Mouse (Mus musculus): ENCODE measurements at regions not wholly inside any gene's neighbourhood (a gene's known extent, or its start where the extent isn't known, plus 50 kb on each side); places are given as distances from the start of the nearest gene placed in this dataset.

DNA sequence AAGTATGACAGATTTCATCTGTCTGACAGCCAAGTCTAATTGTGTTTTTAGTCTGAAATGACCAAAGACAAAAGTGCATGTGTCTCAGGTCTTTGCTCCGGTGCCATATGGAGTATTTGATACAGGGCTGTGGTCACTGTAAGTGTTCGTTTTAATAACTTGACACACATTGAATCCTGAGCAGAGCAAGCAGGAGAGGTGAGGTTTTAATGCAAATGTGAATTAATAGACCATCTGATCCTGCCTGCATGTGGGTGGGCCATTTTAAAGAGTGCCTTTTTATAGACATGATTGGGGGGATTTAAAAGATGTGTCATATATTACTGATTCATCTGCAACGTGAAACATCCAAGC lies 291.2 kb upstream of the Noct start:
- H3K9ac ChIP-seq (ENCODE audit: low read length), result no peak overlapping the region
- 81% methylated on average over 3 of the region's 3 CpGs for WGBS
- ATAC-seq (replicated peaks; ENCODE audit: low FRiP score) (no peak), DNase-seq (ENCODE audit: low spot score) (no peak)
- H3K4me3 ChIP-seq (ENCODE audit: low read depth, low read length), result no peak overlapping the region
- H3K4me1 ChIP-seq (replicated peaks; ENCODE audit: control insufficient read depth, insufficient read depth, low read length), result no peaks in the 10 kb centered on the region
- no peak overlapping the region for H3K27ac ChIP-seq (ENCODE audit: low read depth, low read length)
- no peak overlapping the region for H3K4me2 ChIP-seq (ENCODE audit: low read depth, low read length, severe bottlenecking)
- H3K9me3 ChIP-seq (ENCODE audit: control insufficient read depth, low read length), result no peaks in the 10 kb centered on the region
- no peaks in the 10 kb centered on the region for H3K36me3 ChIP-seq (ENCODE audit: control insufficient read depth, insufficient read depth, low read length)
- H3K27me3 ChIP-seq (ENCODE audit: control insufficient read depth, insufficient read depth, low read length), result no peaks in the 10 kb centered on the region

DNA sequence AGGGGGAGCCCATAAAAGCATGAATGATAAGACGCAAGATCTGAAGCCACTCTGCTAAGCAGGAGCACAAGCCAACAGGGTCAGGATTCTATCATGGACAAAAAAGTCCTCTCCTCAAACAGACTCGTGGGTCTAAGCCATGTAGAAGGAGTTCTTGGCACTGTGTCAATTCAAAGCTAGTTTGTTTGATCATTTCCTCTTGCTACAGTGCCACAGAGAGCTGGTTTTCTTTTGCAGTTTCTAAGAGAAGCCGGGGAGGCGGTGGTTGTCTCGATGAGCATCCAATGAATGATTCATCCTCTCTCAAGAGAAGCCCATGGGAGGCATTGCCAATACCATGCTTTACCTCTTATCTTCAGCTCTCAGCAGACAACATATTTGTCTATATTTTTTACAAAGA lies 284.6 kb upstream of the Noct start:
- Histone ChIP-seq H3K9ac (ENCODE audit: low read length) (no peak overlapping the region), H3K4me3 (ENCODE audit: low read depth, low read length) (no peak overlapping the region), H3K36me3 (ENCODE audit: control insufficient read depth, insufficient read depth, low read length) (no peaks in the 10 kb centered on the region), H3K27me3 (ENCODE audit: control insufficient read depth, insufficient read depth, low read length) (no peaks in the 10 kb centered on the region), H3K27ac (ENCODE audit: low read depth, low read length) (no peak overlapping the region), H3K9me3 (ENCODE audit: control insufficient read depth, low read length) (no peaks in the 10 kb centered on the region), H3K4me2 (ENCODE audit: low read depth, low read length, severe bottlenecking) (no peak overlapping the region), H3K4me1 (replicated peaks; ENCODE audit: control insufficient read depth, insufficient read depth, low read length) (no peaks in the 10 kb centered on the region)
- ATAC-seq (replicated peaks; ENCODE audit: low FRiP score), result no peak
- no peak for DNase-seq (ENCODE audit: low spot score)
- WGBS, result 88% methylated on average over 5 of the region's 5 CpGs

DNA sequence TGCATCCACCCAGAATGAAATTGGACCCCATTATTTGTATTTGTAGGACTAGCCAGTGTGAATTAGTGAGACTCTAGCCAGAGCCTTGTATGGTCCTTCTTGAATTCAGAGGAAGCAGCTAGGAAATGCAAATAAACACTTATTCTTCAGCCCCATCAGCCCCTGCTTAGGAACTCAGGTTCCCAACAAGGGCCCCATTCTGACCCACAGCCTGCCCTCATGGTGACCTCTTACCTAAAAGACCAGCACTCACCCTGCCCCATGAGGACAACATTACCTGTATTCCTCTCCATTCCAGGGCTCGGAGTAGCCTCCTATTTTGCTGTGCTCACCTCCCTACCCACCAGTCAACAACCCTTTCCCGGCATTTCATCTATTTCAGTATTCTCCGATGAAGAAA lies 283.6 kb upstream of the Noct start:
- Histone ChIP-seq H3K4me2 (ENCODE audit: low read depth, low read length, severe bottlenecking) (no peak overlapping the region), H3K4me1 (replicated peaks; ENCODE audit: control insufficient read depth, insufficient read depth, low read length) (no peaks in the 10 kb centered on the region), H3K9me3 (ENCODE audit: control insufficient read depth, low read length) (no peaks in the 10 kb centered on the region), H3K4me3 (ENCODE audit: low read depth, low read length) (no peak overlapping the region), H3K9ac (ENCODE audit: low read length) (no peak overlapping the region), H3K36me3 (ENCODE audit: control insufficient read depth, insufficient read depth, low read length) (no peaks in the 10 kb centered on the region), H3K27ac (ENCODE audit: low read depth, low read length) (no peak overlapping the region), H3K27me3 (ENCODE audit: control insufficient read depth, insufficient read depth, low read length) (no peaks in the 10 kb centered on the region)
- ATAC-seq (replicated peaks; ENCODE audit: low FRiP score), result no peak
- DNase-seq (ENCODE audit: low spot score), result no peak
- 83% methylated on average over 3 of the region's 3 CpGs for WGBS

GRCm38 (mm10) chr3:50953456-50953855 lies 270.8 kb upstream of the Noct start:
- Histone ChIP-seq H3K27ac (ENCODE audit: low read depth, low read length) (no peak overlapping the region), H3K9me3 (ENCODE audit: control insufficient read depth, low read length) (no peaks in the 10 kb centered on the region), H3K4me2 (ENCODE audit: low read depth, low read length, severe bottlenecking) (no peak overlapping the region), H3K36me3 (ENCODE audit: control insufficient read depth, insufficient read depth, low read length) (no peaks in the 10 kb centered on the region), H3K4me1 (replicated peaks; ENCODE audit: control insufficient read depth, insufficient read depth, low read length) (no peaks in the 10 kb centered on the region), H3K9ac (ENCODE audit: low read length) (no peak overlapping the region), H3K4me3 (ENCODE audit: low read depth, low read length) (no peak overlapping the region), H3K27me3 (ENCODE audit: control insufficient read depth, insufficient read depth, low read length) (no peaks in the 10 kb centered on the region)
- DNase-seq (ENCODE audit: low spot score) (no peak), ATAC-seq (replicated peaks; ENCODE audit: low FRiP score) (no peak)
- 83% methylated on average over 6 of the region's 6 CpGs for WGBS

GRCm38 (mm10) chr3:50970386-50970785 lies 253.9 kb upstream of the Noct start:
- Histone ChIP-seq H3K4me1 (replicated peaks; ENCODE audit: control insufficient read depth, insufficient read depth, low read length) (no peaks in the 10 kb centered on the region), H3K9ac (ENCODE audit: low read length) (no peak overlapping the region), H3K4me2 (ENCODE audit: low read depth, low read length, severe bottlenecking) (no peak overlapping the region), H3K27ac (ENCODE audit: low read depth, low read length) (no peak overlapping the region), H3K4me3 (ENCODE audit: low read depth, low read length) (no peak overlapping the region), H3K27me3 (ENCODE audit: control insufficient read depth, insufficient read depth, low read length) (no peaks in the 10 kb centered on the region), H3K36me3 (ENCODE audit: control insufficient read depth, insufficient read depth, low read length) (no peaks in the 10 kb centered on the region), H3K9me3 (ENCODE audit: control insufficient read depth, low read length) (no peaks in the 10 kb centered on the region)
- no peak for DNase-seq (ENCODE audit: low spot score)
- WGBS, result 98% methylated on average over 2 of the region's 2 CpGs
- ATAC-seq (replicated peaks; ENCODE audit: low FRiP score), result no peak

GRCm38 (mm10) chr3:50973081-50973480 lies 251.2 kb upstream of the Noct start:
- no peak for ATAC-seq (replicated peaks; ENCODE audit: low FRiP score)
- no peaks in the 10 kb centered on the region for H3K36me3 ChIP-seq (ENCODE audit: control insufficient read depth, insufficient read depth, low read length)
- H3K9me3 ChIP-seq (ENCODE audit: control insufficient read depth, low read length), result no peaks in the 10 kb centered on the region

DNA sequence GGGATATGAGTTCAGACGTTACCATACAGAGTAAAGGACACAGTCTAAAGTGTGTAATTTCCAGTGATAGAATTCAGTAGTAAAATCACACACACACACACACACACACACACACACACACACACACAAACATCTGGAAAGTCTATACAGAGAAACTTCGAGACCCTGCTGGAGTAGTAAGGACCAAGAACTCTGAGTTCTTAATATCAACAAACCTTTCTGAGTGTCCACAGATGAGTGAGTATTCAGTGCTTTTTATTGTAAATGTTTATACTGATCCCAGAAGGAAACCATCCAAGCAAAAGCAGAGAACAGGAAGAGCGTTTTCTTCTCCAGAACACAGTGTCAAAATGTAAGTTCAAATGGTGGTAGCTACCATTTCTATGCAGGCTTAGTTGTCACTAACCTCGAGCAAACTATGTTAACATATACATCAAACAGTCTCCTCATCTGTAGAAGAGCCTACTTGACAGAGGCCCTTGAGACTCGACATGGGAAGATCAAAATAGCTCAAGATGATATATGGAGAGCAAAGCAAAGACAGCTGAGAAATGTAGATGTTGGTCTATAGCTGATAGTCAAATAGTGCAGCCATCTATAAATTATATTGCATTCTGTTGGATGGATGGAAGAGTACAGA lies 248.0 kb upstream of the Noct start:
- WGBS, result 88% methylated on average over 5 of the region's 5 CpGs
- Histone ChIP-seq H3K27me3 (ENCODE audit: control insufficient read depth, insufficient read depth, low read length) (no peaks in the 10 kb centered on the region), H3K36me3 (ENCODE audit: control insufficient read depth, insufficient read depth, low read length) (no peaks in the 10 kb centered on the region), H3K4me2 (ENCODE audit: low read depth, low read length, severe bottlenecking) (no peak overlapping the region), H3K4me1 (replicated peaks; ENCODE audit: control insufficient read depth, insufficient read depth, low read length) (no peaks in the 10 kb centered on the region), H3K27ac (ENCODE audit: low read depth, low read length) (no peak overlapping the region), H3K9ac (ENCODE audit: low read length) (no peak overlapping the region), H3K9me3 (ENCODE audit: control insufficient read depth, low read length) (no peaks in the 10 kb centered on the region), H3K4me3 (ENCODE audit: low read depth, low read length) (no peak overlapping the region)
- DNase-seq (ENCODE audit: low spot score) (no peak), ATAC-seq (replicated peaks; ENCODE audit: low FRiP score) (no peak)

More at GRCm38 (mm10) chr3:50973081-50973480, 251.2 kb upstream of the Noct start:
- Histone ChIP-seq H3K4me2 (ENCODE audit: low read depth, low read length, severe bottlenecking) (no peak overlapping the region), H3K4me1 (replicated peaks; ENCODE audit: control insufficient read depth, insufficient read depth, low read length) (no peaks in the 10 kb centered on the region), H3K4me3 (ENCODE audit: low read depth, low read length) (no peak overlapping the region), H3K9ac (ENCODE audit: low read length) (no peak overlapping the region), H3K27ac (ENCODE audit: low read depth, low read length) (no peak overlapping the region), H3K27me3 (ENCODE audit: control insufficient read depth, insufficient read depth, low read length) (no peaks in the 10 kb centered on the region)
- DNase-seq (ENCODE audit: low spot score), result no peak
- 92% methylated on average over 6 of the region's 6 CpGs for WGBS

GRCm38 (mm10) chr3:50976818-50977217 lies 247.4 kb upstream of the Noct start:
- 87% methylated on average over 6 of the region's 6 CpGs for WGBS
- H3K27me3 ChIP-seq (ENCODE audit: control insufficient read depth, insufficient read depth, low read length), result no peaks in the 10 kb centered on the region
- no peak overlapping the region for H3K9ac ChIP-seq (ENCODE audit: low read length)
- H3K4me2 ChIP-seq (ENCODE audit: low read depth, low read length, severe bottlenecking), result no peak overlapping the region
- H3K36me3 ChIP-seq (ENCODE audit: control insufficient read depth, insufficient read depth, low read length), result no peaks in the 10 kb centered on the region
- H3K4me1 ChIP-seq (replicated peaks; ENCODE audit: control insufficient read depth, insufficient read depth, low read length), result no peaks in the 10 kb centered on the region
- DNase-seq (ENCODE audit: low spot score), result no peak
- H3K4me3 ChIP-seq (ENCODE audit: low read depth, low read length), result no peak overlapping the region
- H3K27ac ChIP-seq (ENCODE audit: low read depth, low read length), result no peak overlapping the region
- H3K9me3 ChIP-seq (ENCODE audit: control insufficient read depth, low read length), result no peaks in the 10 kb centered on the region
- ATAC-seq (replicated peaks; ENCODE audit: low FRiP score), result no peak

DNA sequence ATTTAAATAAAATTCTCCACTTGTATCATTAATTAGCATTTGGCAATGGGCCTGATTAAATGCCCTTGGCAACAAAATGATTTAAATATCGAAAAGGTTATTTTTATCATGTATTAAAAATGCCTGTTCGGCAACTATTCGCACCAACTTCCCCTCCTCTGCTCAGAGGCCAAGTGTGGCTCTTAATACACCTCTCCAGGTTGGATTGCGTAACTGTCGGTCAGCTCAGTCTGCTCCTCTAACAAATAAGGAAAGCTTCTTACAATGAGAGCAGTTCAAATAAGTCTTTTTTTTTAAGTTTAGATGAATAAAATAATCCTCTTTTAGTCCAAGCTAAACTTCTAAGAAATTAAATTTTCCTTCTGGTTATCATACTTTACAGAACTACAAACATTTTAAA lies 245.6 kb upstream of the Noct start:
- Histone ChIP-seq H3K27ac (ENCODE audit: low read depth, low read length) (no peak overlapping the region), H3K9me3 (ENCODE audit: control insufficient read depth, low read length) (no peaks in the 10 kb centered on the region), H3K9ac (ENCODE audit: low read length) (no peak overlapping the region), H3K36me3 (ENCODE audit: control insufficient read depth, insufficient read depth, low read length) (no peaks in the 10 kb centered on the region), H3K4me1 (replicated peaks; ENCODE audit: control insufficient read depth, insufficient read depth, low read length) (no peaks in the 10 kb centered on the region), H3K4me3 (ENCODE audit: low read depth, low read length) (no peak overlapping the region), H3K4me2 (ENCODE audit: low read depth, low read length, severe bottlenecking) (no peak overlapping the region), H3K27me3 (ENCODE audit: control insufficient read depth, insufficient read depth, low read length) (no peaks in the 10 kb centered on the region)
- DNase-seq (ENCODE audit: low spot score) (no peak), ATAC-seq (replicated peaks; ENCODE audit: low FRiP score) (no peak)
- 89% methylated on average over 5 of the region's 5 CpGs for WGBS
